Mouse (Mus musculus): ENCODE measurements around the gene Igfbp2.

DNA sequence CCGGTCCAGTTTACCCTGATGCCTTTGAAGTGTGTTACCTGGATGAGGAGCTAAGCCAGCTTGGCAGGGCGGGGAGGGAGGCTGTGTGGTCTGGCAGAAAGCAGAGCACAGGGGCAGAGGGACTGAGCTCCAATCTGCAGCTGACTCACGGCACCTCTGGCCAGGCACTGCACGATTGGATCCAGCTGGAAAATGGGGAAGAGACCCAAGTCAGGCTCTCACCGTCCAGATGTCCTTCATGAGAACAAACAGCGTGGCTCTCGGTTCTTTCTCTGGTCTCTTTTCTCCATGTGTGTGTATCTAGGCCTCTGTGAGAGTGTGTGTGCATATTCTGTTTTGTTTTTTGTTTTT, 61.5 kb downstream of the Igfbp2 start:
- TF ChIP-seq ZC3H11A (IDR thresholded peaks at IDR 0.05; ENCODE audit: borderline replicate concordance, low read depth, low read length): no peak
- TF ChIP-seq HCFC1 (IDR thresholded peaks at IDR 0.05; ENCODE audit: borderline replicate concordance, insufficient read depth, low read length): no peak
- TF ChIP-seq ZNF384 (IDR thresholded peaks at IDR 0.05; ENCODE audit: low read depth, low read length): no peak
- no peak for TF ChIP-seq MAFK (IDR thresholded peaks at IDR 0.05; ENCODE audit: insufficient read depth, low read depth, low read length)
- no peak for TF ChIP-seq CHD2 (IDR thresholded peaks at IDR 0.05; ENCODE audit: low read depth, low read length)
